Mouse (Mus musculus): ENCODE results near the gene Mansc4. TPM values are rescaled to one million over a fixed set of nuclear protein-coding genes. Genes with fewer than 3 reads are reported as not detected.
A peak's percentile ranks its signal among the peaks of the same experiment; 100 is the strongest.

The Mansc4 gene
- total and polyA plus RNA-seq, 2 experiments from 2014 or later, result 1.4 to 1.7 TPM

GRCm38 (mm10) chr6:147096109-147096508 is 9.3 kb upstream of the Mansc4 start:
- Histone ChIP-seq H3K9me3 (ENCODE audit: low read length) (no peaks in the 10 kb centered on the region), H3K27me3 (ENCODE audit: insufficient read depth, low read length) (no peaks in the 10 kb centered on the region), H3K4me2 (ENCODE audit: low read depth, low read length) (no peak overlapping the region), H3K27ac (no peak overlapping the region), H3K4me3 (ENCODE audit: low read length) (no peak overlapping the region), H3K36me3 (ENCODE audit: insufficient read depth, low read length) (no peaks in the 10 kb centered on the region), H3K9ac (replicated peaks; ENCODE audit: low read length) (no peak overlapping the region), H3K4me1 (ENCODE audit: insufficient read depth, low read length) (peaks cover 13% of the 10 kb centered on the region; the same call in 1 of the 2 replicates)
- ATAC-seq (no peak), DNase-seq (ENCODE audit: low spot score) (no peak)
- peak; percentile 10; the same call in 1 of the 2 replicates for TF ChIP-seq CTCF (IDR thresholded peaks at IDR 0.05; ENCODE audit: low read depth)
- WGBS, result 97% methylated on average over 4 of the region's 4 CpGs

DNA sequence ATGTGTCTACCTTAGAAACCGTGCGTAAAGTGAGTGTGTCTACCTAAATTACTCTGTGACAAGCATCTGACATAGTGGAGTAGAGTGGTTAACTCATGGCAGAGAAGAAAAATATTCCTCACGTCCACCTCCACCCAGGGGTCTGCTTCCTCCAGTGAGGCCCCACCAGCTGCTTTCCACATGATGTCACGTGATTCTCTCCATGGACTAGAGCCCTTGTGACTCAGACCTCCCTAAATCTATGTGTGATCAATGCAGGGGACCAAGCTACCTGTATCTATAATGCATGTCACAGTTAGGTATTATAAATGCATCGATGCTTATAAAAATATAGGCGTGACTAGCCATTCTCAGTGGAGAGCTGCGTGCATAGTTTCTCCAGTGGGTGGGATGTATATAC is 7.9 kb upstream of the Mansc4 start:
- no peak overlapping the region for H3K9ac ChIP-seq (replicated peaks; ENCODE audit: low read length)
- no peak for DNase-seq (ENCODE audit: low spot score)
- WGBS, result 76% methylated on average over 7 of the region's 7 CpGs
- H3K9me3 ChIP-seq (ENCODE audit: low read length), result no peaks in the 10 kb centered on the region
- no peaks in the 10 kb centered on the region for H3K27me3 ChIP-seq (ENCODE audit: insufficient read depth, low read length)
- no peak for ATAC-seq
- no peak overlapping the region for H3K4me3 ChIP-seq (ENCODE audit: low read length)
- H3K36me3 ChIP-seq (ENCODE audit: insufficient read depth, low read length), result no peaks in the 10 kb centered on the region
- no peak overlapping the region for H3K27ac ChIP-seq
- peaks cover 18% of the 10 kb centered on the region; the same call in 1 of the 2 replicates for H3K4me1 ChIP-seq (ENCODE audit: insufficient read depth, low read length)
- no peak for TF ChIP-seq CTCF (IDR thresholded peaks at IDR 0.05; ENCODE audit: low read depth)
- peak overlapping the region; percentile 82; the same call in 1 of the 2 replicates for H3K4me2 ChIP-seq (ENCODE audit: low read depth, low read length)

DNA sequence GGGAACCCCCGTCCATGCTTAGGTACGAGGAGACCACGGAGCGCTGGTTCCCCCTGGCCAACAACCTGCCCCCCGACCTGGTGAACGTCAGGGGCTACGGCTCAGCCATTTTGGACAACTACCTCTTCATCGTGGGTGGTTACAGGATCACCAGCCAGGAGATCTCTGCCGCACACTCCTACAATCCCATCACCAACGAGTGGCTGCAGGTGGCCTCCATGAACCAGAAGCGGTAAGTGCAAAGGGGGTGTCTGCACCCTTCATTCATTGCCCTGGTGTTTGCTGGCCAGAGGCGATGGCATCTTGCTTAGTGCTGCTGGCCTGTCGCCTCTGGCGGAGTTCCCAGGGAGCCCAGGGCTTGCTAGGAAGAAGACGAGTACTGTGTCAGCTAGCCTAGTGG is 5.3 kb upstream of the Mansc4 start:
- Histone ChIP-seq H3K36me3 (ENCODE audit: insufficient read depth, low read length) (no peaks in the 10 kb centered on the region), H3K27ac (peak overlapping the region; percentile 96), H3K9me3 (ENCODE audit: low read length) (no peaks in the 10 kb centered on the region), H3K4me2 (ENCODE audit: low read depth, low read length) (peak overlapping the region; percentile 82), H3K27me3 (ENCODE audit: insufficient read depth, low read length) (no peaks in the 10 kb centered on the region), H3K4me3 (ENCODE audit: low read length) (peak overlapping the region; percentile 67), H3K9ac (replicated peaks; ENCODE audit: low read length) (peak overlapping the region; percentile 87), H3K4me1 (ENCODE audit: insufficient read depth, low read length) (peaks cover 18% of the 10 kb centered on the region; the same call in 1 of the 2 replicates)
- ATAC-seq, result peak; percentile 21
- 0 out of 2 replicates have a peak, but pooled peaks have one; percentile 7 for TF ChIP-seq CTCF (IDR thresholded peaks at IDR 0.05; ENCODE audit: low read depth)
- DNase-seq (ENCODE audit: low spot score), result peak; percentile 70
- WGBS, result 0% methylated on average over 15 of the region's 15 CpGs

- Histone ChIP-seq H3K4me3 (ENCODE audit: low read length) (peak within 1 kb of the TSS; percentile 67), H3K9ac (replicated peaks; ENCODE audit: low read length) (peak within 1 kb of the TSS; percentile 87), H3K4me1 (ENCODE audit: insufficient read depth, low read length) (peaks cover 18% of the 10 kb centered on the region; the same call in 1 of the 2 replicates), H3K27me3 (ENCODE audit: insufficient read depth, low read length) (no peaks in the 10 kb centered on the region), H3K4me2 (ENCODE audit: low read depth, low read length) (peak within 1 kb of the TSS; percentile 82), H3K36me3 (ENCODE audit: insufficient read depth, low read length) (no peaks in the 10 kb centered on the region), H3K27ac (peak within 1 kb of the TSS; percentile 96), H3K9me3 (ENCODE audit: low read length) (no peaks in the 10 kb centered on the region)
- peak; percentile 14; the same call in 1 of the 2 replicates for TF ChIP-seq CTCF (IDR thresholded peaks at IDR 0.05; ENCODE audit: low read depth)
- ATAC-seq, result peak; percentile 88
- peak; percentile 80 for DNase-seq (ENCODE audit: low spot score)
- WGBS, result under 1% methylated on average over 91 of the region's 99 CpGs
Observed at GRCm38 (mm10) chr6:147091136-147092120, 4.6 kb upstream of the Mansc4 start, which contains the start of gene Klhl42. TSS of gene Klhl42 (plus strand) at chr6:147091379.

DNA sequence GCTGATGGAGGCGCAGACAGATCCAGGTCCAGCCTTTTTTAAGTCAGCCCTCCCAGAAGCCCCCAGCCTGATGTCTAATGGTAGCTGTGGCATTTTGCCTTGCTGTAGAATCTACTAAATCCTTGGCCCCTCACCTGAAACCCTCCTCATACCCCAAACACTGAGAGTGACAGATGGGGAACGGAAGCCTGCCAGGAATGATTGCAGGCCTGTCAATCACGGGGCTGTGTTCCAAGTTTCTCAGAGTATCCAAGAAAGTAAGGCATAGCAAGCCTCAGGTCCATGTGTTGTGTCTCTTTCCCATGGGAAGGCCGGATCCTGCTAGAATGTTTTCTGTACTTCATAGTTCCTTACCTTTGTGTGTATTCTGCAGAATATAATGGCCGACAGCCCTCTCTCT is 3.4 kb upstream of the Mansc4 start:
- Histone ChIP-seq H3K4me1 (ENCODE audit: insufficient read depth, low read length) (peaks cover 18% of the 10 kb centered on the region; the same call in 1 of the 2 replicates), H3K27me3 (ENCODE audit: insufficient read depth, low read length) (no peaks in the 10 kb centered on the region), H3K4me3 (ENCODE audit: low read length) (0 out of 2 replicates have a peak overlapping the region, but pooled peaks have one; percentile 67), H3K4me2 (ENCODE audit: low read depth, low read length) (peak overlapping the region; percentile 82), H3K9ac (replicated peaks; ENCODE audit: low read length) (peak overlapping the region; percentile 87), H3K36me3 (ENCODE audit: insufficient read depth, low read length) (no peaks in the 10 kb centered on the region), H3K9me3 (ENCODE audit: low read length) (no peaks in the 10 kb centered on the region), H3K27ac (peak overlapping the region; percentile 96; the same call in 1 of the 2 replicates)
- no peak for TF ChIP-seq CTCF (IDR thresholded peaks at IDR 0.05; ENCODE audit: low read depth)
- DNase-seq (ENCODE audit: low spot score) (peak; percentile 20), ATAC-seq (no peak)
- WGBS, result 63% methylated on average over 5 of the region's 5 CpGs

DNA sequence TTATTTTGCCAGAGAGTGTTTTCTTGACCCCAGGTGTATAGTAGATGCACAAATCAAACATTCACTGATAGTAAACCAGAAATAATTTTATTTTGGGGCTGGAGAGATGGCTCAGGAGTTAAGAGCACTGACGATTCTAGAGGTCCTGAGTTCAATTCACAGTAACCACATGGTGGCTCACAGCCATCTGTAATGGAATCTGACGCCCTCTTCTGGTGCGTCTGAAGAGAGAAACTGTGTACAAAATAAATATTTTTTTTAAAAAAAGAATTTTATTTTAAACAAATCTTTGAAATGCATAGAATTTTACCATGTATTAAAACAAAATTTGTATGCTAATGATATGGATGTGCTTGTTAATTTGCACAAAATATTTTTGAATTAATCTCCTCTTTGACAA is 1.7 kb upstream of the Mansc4 start:
- Histone ChIP-seq H3K4me2 (ENCODE audit: low read depth, low read length) (no peak overlapping the region), H3K9ac (replicated peaks; ENCODE audit: low read length) (no peak overlapping the region), H3K27ac (no peak overlapping the region), H3K36me3 (ENCODE audit: insufficient read depth, low read length) (no peaks in the 10 kb centered on the region), H3K4me3 (ENCODE audit: low read length) (no peak overlapping the region), H3K27me3 (ENCODE audit: insufficient read depth, low read length) (no peaks in the 10 kb centered on the region), H3K9me3 (ENCODE audit: low read length) (no peaks in the 10 kb centered on the region), H3K4me1 (ENCODE audit: insufficient read depth, low read length) (peaks cover 11% of the 10 kb centered on the region; the same call in 1 of the 2 replicates)
- DNase-seq (ENCODE audit: low spot score) (no peak), ATAC-seq (no peak)
- WGBS, result 77% methylated on average over 3 of the region's 3 CpGs
- peak; percentile 17; the same call in 1 of the 2 replicates for TF ChIP-seq CTCF (IDR thresholded peaks at IDR 0.05; ENCODE audit: low read depth)
